Mouse (Mus musculus): ENCODE results near the gene Fuca1.

DNA sequence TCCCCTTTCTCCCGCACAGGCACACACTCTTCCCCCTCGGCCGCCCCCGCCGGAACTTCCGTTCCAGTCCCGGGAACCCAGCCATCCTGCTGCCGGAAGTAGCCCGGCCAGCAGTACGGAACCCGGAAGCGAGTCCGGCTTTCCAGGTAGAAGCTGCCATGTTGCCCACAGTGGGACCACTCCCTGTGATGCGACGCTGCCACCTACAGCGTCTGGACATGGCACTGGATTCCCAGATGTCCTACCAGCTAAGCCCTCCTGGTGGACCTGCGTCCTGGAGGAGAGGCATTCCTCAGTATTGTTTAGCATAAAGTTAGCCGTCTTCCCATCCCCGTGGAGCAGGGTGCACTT lies 52.0 kb downstream of the Fuca1 start, which contains the start of gene Lypla2:
- TF ChIP-seq CTCF (IDR thresholded peaks at IDR 0.05; ENCODE audit: borderline replicate concordance, insufficient read depth, low read length): no peak
- peak; percentile 82; the same call in 1 of the 2 replicates for TF ChIP-seq POLR2A (IDR thresholded peaks at IDR 0.05; ENCODE audit: low read depth, low read length)

Measured in embryonic fibroblast, embryonic 13.5 days (primary cell).